Mouse (Mus musculus): ENCODE measurements around the gene Rsrp1. TPM values are rescaled to one million over a fixed set of nuclear protein-coding genes. Genes with fewer than 3 reads are reported as not detected.

Rsrp1 gene
- polyA plus RNA-seq, 1 experiment from 2014 or later = 263 TPM

GRCm38 (mm10) chr4:134924019-134924741, 788 bp downstream of the Rsrp1 start:
- Histone ChIP-seq H3K27ac (ENCODE audit: low read depth, low read length) (peak overlapping the region; percentile 94), H3K4me1 (replicated peaks; ENCODE audit: control insufficient read depth, insufficient read depth, low read length) (peaks cover 6% of the 10 kb centered on the region; the same call in 1 of the 2 replicates), H3K4me2 (replicated peaks; ENCODE audit: low read depth) (peak overlapping the region; percentile 69), H3K9me3 (ENCODE audit: control insufficient read depth) (no peaks in the 10 kb centered on the region), H3K9ac (ENCODE audit: low read depth, low read length) (peak overlapping the region; percentile 96), H3K27me3 (replicated peaks; ENCODE audit: control insufficient read depth, insufficient read depth, low read length) (no peaks in the 10 kb centered on the region), H3K36me3 (ENCODE audit: control insufficient read depth, insufficient read depth) (peaks cover 35% of the 10 kb centered on the region), H3K4me3 (ENCODE audit: low read depth, low read length) (peak overlapping the region; percentile 75)
- peak; percentile 21; the same call in 1 of the 2 replicates for TF ChIP-seq CTCF (IDR thresholded peaks at IDR 0.05; ENCODE audit: low read depth)
- ATAC-seq = peak; percentile 67
- WGBS = under 1% methylated on average over 75 of the region's 75 CpGs

DNA sequence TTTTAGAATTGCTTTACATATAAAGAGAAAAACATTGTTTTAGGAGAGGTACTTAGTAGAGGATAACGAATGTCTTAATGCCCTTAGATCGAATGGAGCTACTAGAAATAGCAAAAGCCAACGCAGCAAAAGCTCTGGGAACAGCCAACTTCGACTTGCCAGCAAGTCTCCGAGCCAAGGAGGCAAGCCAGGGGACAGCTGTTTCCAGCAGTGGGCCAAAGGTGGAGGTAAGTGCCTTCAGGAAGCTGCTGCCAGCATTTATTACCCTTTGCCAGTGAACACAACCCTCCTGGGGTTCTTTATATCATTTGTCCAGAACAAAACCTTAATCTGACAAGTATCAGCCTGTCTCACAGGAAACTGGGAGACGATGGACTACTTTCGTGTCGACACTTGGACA, 1.8 kb downstream of the Rsrp1 start:
- ATAC-seq = no peak
- TF ChIP-seq CTCF (IDR thresholded peaks at IDR 0.05; ENCODE audit: low read depth) = no peak
- H3K27me3 ChIP-seq (replicated peaks; ENCODE audit: control insufficient read depth, insufficient read depth, low read length) = no peaks in the 10 kb centered on the region
- H3K4me3 ChIP-seq (ENCODE audit: low read depth, low read length) = peak overlapping the region; percentile 75
- H3K9ac ChIP-seq (ENCODE audit: low read depth, low read length) = peak overlapping the region; percentile 96
- peaks cover 6% of the 10 kb centered on the region; the same call in 1 of the 2 replicates for H3K4me1 ChIP-seq (replicated peaks; ENCODE audit: control insufficient read depth, insufficient read depth, low read length)
- 37% methylated on average over 8 of the region's 8 CpGs for WGBS
- H3K4me2 ChIP-seq (replicated peaks; ENCODE audit: low read depth) = peak overlapping the region; percentile 69
- peaks cover 35% of the 10 kb centered on the region for H3K36me3 ChIP-seq (ENCODE audit: control insufficient read depth, insufficient read depth)
- no peaks in the 10 kb centered on the region for H3K9me3 ChIP-seq (ENCODE audit: control insufficient read depth)
- H3K27ac ChIP-seq (ENCODE audit: low read depth, low read length) = peak overlapping the region; percentile 60

DNA sequence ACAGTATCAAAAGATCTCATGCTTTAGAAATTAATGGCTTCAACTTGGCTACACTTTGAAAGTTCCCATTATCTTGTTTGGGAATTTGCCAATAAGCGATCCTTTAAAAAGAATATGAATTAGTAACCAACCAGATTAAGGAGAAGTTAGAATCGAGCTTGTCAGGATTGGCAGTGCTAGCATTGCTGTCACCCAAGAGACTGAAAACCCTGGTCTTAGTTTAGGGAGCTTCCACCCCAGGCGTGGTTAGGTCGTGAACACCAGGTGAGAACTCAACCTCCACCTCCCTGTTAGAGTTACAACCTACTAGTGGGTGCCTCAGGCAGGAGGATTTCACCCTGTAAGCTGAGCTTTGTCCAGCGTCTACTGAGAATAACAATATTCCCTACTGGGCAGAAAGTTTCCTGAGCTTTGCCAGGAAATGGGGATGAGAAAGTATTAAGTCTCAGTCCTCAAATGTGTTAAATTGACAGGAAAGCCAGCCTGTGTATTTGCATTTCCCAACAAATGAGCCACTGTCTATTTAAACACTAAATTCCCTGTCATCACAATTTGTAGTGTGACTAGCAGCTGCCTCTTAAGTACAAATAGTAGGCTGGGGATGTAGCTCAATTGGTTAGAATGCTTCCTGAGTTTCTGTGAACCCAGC, 4.5 kb downstream of the Rsrp1 start:
- Histone ChIP-seq H3K36me3 (ENCODE audit: control insufficient read depth, insufficient read depth) (peaks cover 35% of the 10 kb centered on the region), H3K4me3 (ENCODE audit: low read depth, low read length) (no peak overlapping the region), H3K4me2 (replicated peaks; ENCODE audit: low read depth) (no peak overlapping the region), H3K27me3 (replicated peaks; ENCODE audit: control insufficient read depth, insufficient read depth, low read length) (no peaks in the 10 kb centered on the region), H3K4me1 (replicated peaks; ENCODE audit: control insufficient read depth, insufficient read depth, low read length) (peaks cover 7% of the 10 kb centered on the region; the same call in 1 of the 2 replicates), H3K9ac (ENCODE audit: low read depth, low read length) (no peak overlapping the region), H3K9me3 (ENCODE audit: control insufficient read depth) (no peaks in the 10 kb centered on the region), H3K27ac (ENCODE audit: low read depth, low read length) (no peak overlapping the region; the same call in 1 of the 2 replicates)
- WGBS = 62% methylated on average over 5 of the region's 5 CpGs
- no peak for ATAC-seq
- no peak for TF ChIP-seq CTCF (IDR thresholded peaks at IDR 0.05; ENCODE audit: low read depth)

- no peaks in the 10 kb centered on the region for H3K9me3 ChIP-seq (ENCODE audit: control insufficient read depth)
- no peak for ATAC-seq
- H3K9ac ChIP-seq (ENCODE audit: low read depth, low read length) = no peak overlapping the region
- H3K4me3 ChIP-seq (ENCODE audit: low read depth, low read length) = no peak overlapping the region
- no peaks in the 10 kb centered on the region for H3K27me3 ChIP-seq (replicated peaks; ENCODE audit: control insufficient read depth, insufficient read depth, low read length)
- H3K36me3 ChIP-seq (ENCODE audit: control insufficient read depth, insufficient read depth) = peaks cover 35% of the 10 kb centered on the region
- no peak overlapping the region for H3K4me2 ChIP-seq (replicated peaks; ENCODE audit: low read depth)
- H3K27ac ChIP-seq (ENCODE audit: low read depth, low read length) = no peak overlapping the region
- H3K4me1 ChIP-seq (replicated peaks; ENCODE audit: control insufficient read depth, insufficient read depth, low read length) = peaks cover 7% of the 10 kb centered on the region; the same call in 1 of the 2 replicates
- 77% methylated on average over 1 of the region's 1 CpGs for WGBS
- TF ChIP-seq CTCF (IDR thresholded peaks at IDR 0.05; ENCODE audit: low read depth) = no peak
Observed at GRCm38 (mm10) chr4:134928464-134928836, 5.1 kb downstream of the Rsrp1 start.

DNA sequence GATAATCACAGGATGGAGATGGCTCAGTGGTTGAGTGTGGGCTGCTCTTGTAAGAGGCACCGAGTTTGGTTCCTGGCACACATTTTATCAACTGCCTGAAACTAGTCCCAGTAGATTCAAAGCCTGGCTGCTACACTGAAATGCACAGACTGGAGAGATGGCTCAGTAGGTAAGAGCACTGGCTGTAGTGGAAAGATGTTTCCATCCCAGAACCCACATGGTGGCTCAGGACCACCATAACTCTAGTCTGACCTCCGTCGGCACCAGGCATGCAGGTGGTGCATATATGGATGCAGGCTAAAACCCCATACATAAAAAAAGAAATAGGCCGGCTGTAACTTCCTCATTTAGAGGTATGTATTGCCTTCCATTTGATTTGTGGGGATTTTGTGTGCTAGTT, 6.1 kb downstream of the Rsrp1 start:
- Histone ChIP-seq H3K27me3 (replicated peaks; ENCODE audit: control insufficient read depth, insufficient read depth, low read length) (no peaks in the 10 kb centered on the region), H3K36me3 (ENCODE audit: control insufficient read depth, insufficient read depth) (peaks cover 40% of the 10 kb centered on the region), H3K9ac (ENCODE audit: low read depth, low read length) (no peak overlapping the region), H3K4me3 (ENCODE audit: low read depth, low read length) (no peak overlapping the region), H3K4me1 (replicated peaks; ENCODE audit: control insufficient read depth, insufficient read depth, low read length) (peaks cover 7% of the 10 kb centered on the region; the same call in 1 of the 2 replicates), H3K9me3 (ENCODE audit: control insufficient read depth) (no peaks in the 10 kb centered on the region), H3K4me2 (replicated peaks; ENCODE audit: low read depth) (no peak overlapping the region), H3K27ac (ENCODE audit: low read depth, low read length) (no peak overlapping the region)
- no peak for TF ChIP-seq CTCF (IDR thresholded peaks at IDR 0.05; ENCODE audit: low read depth)
- no peak for ATAC-seq
- 70% methylated on average over 4 of the region's 4 CpGs for WGBS

- TF ChIP-seq CTCF (IDR thresholded peaks at IDR 0.05; ENCODE audit: low read depth) = no peak
- Histone ChIP-seq H3K4me1 (replicated peaks; ENCODE audit: control insufficient read depth, insufficient read depth, low read length) (peaks cover 5% of the 10 kb centered on the region; the same call in 1 of the 2 replicates), H3K4me2 (replicated peaks; ENCODE audit: low read depth) (peak overlapping the region; percentile 77), H3K9me3 (ENCODE audit: control insufficient read depth) (no peaks in the 10 kb centered on the region), H3K4me3 (ENCODE audit: low read depth, low read length) (peak overlapping the region; percentile 85), H3K27me3 (replicated peaks; ENCODE audit: control insufficient read depth, insufficient read depth, low read length) (no peaks in the 10 kb centered on the region), H3K27ac (ENCODE audit: low read depth, low read length) (peak overlapping the region; percentile 92; the same call in 1 of the 2 replicates), H3K9ac (ENCODE audit: low read depth, low read length) (peak overlapping the region; percentile 11), H3K36me3 (ENCODE audit: control insufficient read depth, insufficient read depth) (peaks cover 45% of the 10 kb centered on the region)
- 22% methylated on average over 9 of the region's 9 CpGs for WGBS
- ATAC-seq = no peak; the same call in 1 of the 2 replicates
Observed at GRCm38 (mm10) chr4:134930190-134930589, 6.8 kb downstream of the Rsrp1 start.

Data from intestine, postnatal 0 days (tissue).